Mouse (Mus musculus): ENCODE measurements around the gene Pkd1l2. TPM values are rescaled to one million over a fixed set of nuclear protein-coding genes. Genes with fewer than 3 reads are reported as not detected.
A peak's percentile ranks its signal among the peaks of the same experiment; 100 is the strongest.

Pkd1l2 gene
- polyA plus RNA-seq, 1 experiment from 2014 or later, result not detected

DNA sequence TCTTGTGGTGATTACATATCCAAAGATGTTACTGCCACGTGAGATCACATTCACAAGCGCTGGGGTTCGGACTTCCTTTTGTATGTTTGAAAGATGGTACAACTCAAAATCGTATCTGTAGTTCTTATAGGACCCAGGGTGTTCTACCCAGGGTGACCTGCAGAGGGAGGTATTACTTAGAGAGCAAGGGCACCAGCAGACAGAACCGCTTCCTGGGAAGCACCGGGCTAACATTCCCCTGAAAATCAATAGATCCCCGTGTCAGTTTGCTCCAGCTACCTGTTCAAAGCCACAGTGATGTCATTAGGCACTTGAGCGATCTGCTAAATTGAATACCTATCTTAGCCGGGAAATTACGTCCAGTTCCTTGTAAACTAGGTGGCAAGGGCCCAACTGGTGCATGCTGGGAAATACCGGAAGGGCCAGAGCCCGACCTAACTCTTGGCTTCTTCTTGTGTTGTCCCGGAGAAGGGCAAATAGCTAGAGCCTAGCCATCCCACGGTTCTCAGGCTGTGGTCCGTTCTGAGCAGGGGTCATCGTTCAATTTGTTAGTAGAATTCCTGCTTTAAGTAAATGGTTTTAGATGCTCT lies 27.6 kb upstream of the Pkd1l2 start:
- ATAC-seq (replicated peaks; ENCODE audit: low FRiP score, low read depth), result no peak
- peak; percentile 68 for TF ChIP-seq CTCF (IDR thresholded peaks at IDR 0.05; ENCODE audit: low read depth)
- Histone ChIP-seq H3K9ac (ENCODE audit: low read depth, low read length) (no peak overlapping the region), H3K36me3 (ENCODE audit: insufficient read depth, low read length) (no peaks in the 10 kb centered on the region), H3K4me2 (ENCODE audit: low read length) (no peak overlapping the region), H3K4me3 (replicated peaks; ENCODE audit: low read depth, low read length) (no peak overlapping the region), H3K27ac (no peak overlapping the region), H3K4me1 (replicated peaks; ENCODE audit: insufficient read depth, low read length) (no peaks in the 10 kb centered on the region), H3K27me3 (ENCODE audit: insufficient read depth, low read length) (no peaks in the 10 kb centered on the region), H3K9me3 (replicated peaks; ENCODE audit: low read length) (no peaks in the 10 kb centered on the region)
- peak; percentile 66 for DNase-seq (ENCODE audit: low spot score)
- WGBS, result 56% methylated on average over 16 of the region's 16 CpGs

- Histone ChIP-seq H3K9ac (ENCODE audit: low read depth, low read length) (no peak overlapping the region), H3K4me3 (replicated peaks; ENCODE audit: low read depth, low read length) (no peak overlapping the region), H3K27ac (no peak overlapping the region), H3K36me3 (ENCODE audit: insufficient read depth, low read length) (no peaks in the 10 kb centered on the region), H3K27me3 (ENCODE audit: insufficient read depth, low read length) (no peaks in the 10 kb centered on the region), H3K9me3 (replicated peaks; ENCODE audit: low read length) (no peaks in the 10 kb centered on the region), H3K4me2 (ENCODE audit: low read length) (no peak overlapping the region), H3K4me1 (replicated peaks; ENCODE audit: insufficient read depth, low read length) (no peaks in the 10 kb centered on the region)
- DNase-seq (ENCODE audit: low spot score) (no peak), ATAC-seq (replicated peaks; ENCODE audit: low FRiP score, low read depth) (no peak)
- TF ChIP-seq CTCF (IDR thresholded peaks at IDR 0.05; ENCODE audit: low read depth), result peak; percentile 33; the same call in 1 of the 2 replicates
- 91% methylated on average over 19 of the region's 19 CpGs for WGBS
These were observed 26.9 kb upstream of the Pkd1l2 start for GRCm38 (mm10) chr8:117109018-117109711.

GRCm38 (mm10) chr8:117107533-117107932 lies 25.3 kb upstream of the Pkd1l2 start:
- ATAC-seq (replicated peaks; ENCODE audit: low FRiP score, low read depth), result no peak
- 14% methylated on average over 9 of the region's 9 CpGs for WGBS

DNA sequence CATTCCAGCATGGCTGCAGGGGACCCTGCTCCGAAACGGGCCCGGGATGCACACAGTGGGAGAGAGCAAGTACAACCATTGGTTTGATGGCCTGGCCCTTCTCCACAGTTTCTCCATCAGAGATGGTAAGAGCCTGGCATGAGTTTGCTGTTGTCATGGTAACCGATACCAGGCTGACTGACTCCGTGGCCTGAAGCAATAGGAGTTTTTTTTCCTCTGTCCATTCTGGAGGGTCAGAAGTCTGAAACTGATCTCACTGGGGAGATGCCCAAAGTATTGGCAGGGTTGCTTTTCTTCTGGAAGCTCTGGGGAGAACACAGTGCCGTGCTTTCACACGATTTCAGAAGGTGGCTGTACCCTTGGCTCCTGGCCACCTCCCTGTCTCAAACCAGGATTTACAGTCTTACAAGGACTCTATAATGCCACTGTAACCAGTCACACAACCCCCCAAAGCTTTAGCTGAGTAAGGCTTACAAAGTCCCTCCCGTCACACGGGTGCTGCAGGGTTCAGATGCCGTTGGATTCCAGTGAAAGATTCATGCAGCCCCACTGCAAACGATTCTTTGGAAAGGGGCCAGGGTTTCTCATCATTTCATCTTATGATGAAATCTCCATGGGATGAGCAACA lies 15.4 kb upstream of the Pkd1l2 start:
- DNase-seq (ENCODE audit: low spot score) (peak; percentile 56), ATAC-seq (replicated peaks; ENCODE audit: low FRiP score, low read depth) (no peak)
- no peak for TF ChIP-seq CTCF (IDR thresholded peaks at IDR 0.05; ENCODE audit: low read depth)
- H3K27me3 ChIP-seq (ENCODE audit: insufficient read depth, low read length), result no peaks in the 10 kb centered on the region
- 39% methylated on average over 11 of the region's 11 CpGs for WGBS
- no peak overlapping the region for H3K4me3 ChIP-seq (replicated peaks; ENCODE audit: low read depth, low read length)
- no peaks in the 10 kb centered on the region for H3K9me3 ChIP-seq (replicated peaks; ENCODE audit: low read length)
- 0 out of 2 replicates have a peak, but pooled peaks cover 4% of the 10 kb centered on the region for H3K4me1 ChIP-seq (replicated peaks; ENCODE audit: insufficient read depth, low read length)
- H3K9ac ChIP-seq (ENCODE audit: low read depth, low read length), result no peak overlapping the region
- H3K27ac ChIP-seq, result no peak overlapping the region
- peak overlapping the region; percentile 15; the same call in 1 of the 2 replicates for H3K4me2 ChIP-seq (ENCODE audit: low read length)
- no peaks in the 10 kb centered on the region for H3K36me3 ChIP-seq (ENCODE audit: insufficient read depth, low read length)

More at GRCm38 (mm10) chr8:117107533-117107932, 25.3 kb upstream of the Pkd1l2 start:
- H3K4me3 ChIP-seq (replicated peaks; ENCODE audit: low read depth, low read length), result no peak overlapping the region
- no peak overlapping the region for H3K27ac ChIP-seq
- no peaks in the 10 kb centered on the region for H3K27me3 ChIP-seq (ENCODE audit: insufficient read depth, low read length)
- no peaks in the 10 kb centered on the region for H3K36me3 ChIP-seq (ENCODE audit: insufficient read depth, low read length)
- H3K9ac ChIP-seq (ENCODE audit: low read depth, low read length), result no peak overlapping the region
- 0 out of 2 replicates have a peak overlapping the region, but pooled peaks have one; percentile 16 for H3K4me2 ChIP-seq (ENCODE audit: low read length)
- DNase-seq (ENCODE audit: low spot score), result peak; percentile 71
- H3K9me3 ChIP-seq (replicated peaks; ENCODE audit: low read length), result no peaks in the 10 kb centered on the region
- TF ChIP-seq CTCF (IDR thresholded peaks at IDR 0.05; ENCODE audit: low read depth), result peak; percentile 88
- H3K4me1 ChIP-seq (replicated peaks; ENCODE audit: insufficient read depth, low read length), result no peaks in the 10 kb centered on the region

- ATAC-seq (replicated peaks; ENCODE audit: low FRiP score, low read depth) (no peak), DNase-seq (ENCODE audit: low spot score) (no peak)
- Histone ChIP-seq H3K36me3 (ENCODE audit: insufficient read depth, low read length) (no peaks in the 10 kb centered on the region), H3K4me3 (replicated peaks; ENCODE audit: low read depth, low read length) (no peak overlapping the region), H3K9ac (ENCODE audit: low read depth, low read length) (no peak overlapping the region), H3K4me2 (ENCODE audit: low read length) (peak overlapping the region; percentile 15; the same call in 1 of the 2 replicates), H3K9me3 (replicated peaks; ENCODE audit: low read length) (no peaks in the 10 kb centered on the region), H3K27ac (no peak overlapping the region), H3K27me3 (ENCODE audit: insufficient read depth, low read length) (no peaks in the 10 kb centered on the region), H3K4me1 (replicated peaks; ENCODE audit: insufficient read depth, low read length) (0 out of 2 replicates have a peak, but pooled peaks cover 4% of the 10 kb centered on the region)
- 63% methylated on average over 10 of the region's 10 CpGs for WGBS
- no peak for TF ChIP-seq CTCF (IDR thresholded peaks at IDR 0.05; ENCODE audit: low read depth)
These were observed 14.9 kb upstream of the Pkd1l2 start for GRCm38 (mm10) chr8:117097051-117097563.

DNA sequence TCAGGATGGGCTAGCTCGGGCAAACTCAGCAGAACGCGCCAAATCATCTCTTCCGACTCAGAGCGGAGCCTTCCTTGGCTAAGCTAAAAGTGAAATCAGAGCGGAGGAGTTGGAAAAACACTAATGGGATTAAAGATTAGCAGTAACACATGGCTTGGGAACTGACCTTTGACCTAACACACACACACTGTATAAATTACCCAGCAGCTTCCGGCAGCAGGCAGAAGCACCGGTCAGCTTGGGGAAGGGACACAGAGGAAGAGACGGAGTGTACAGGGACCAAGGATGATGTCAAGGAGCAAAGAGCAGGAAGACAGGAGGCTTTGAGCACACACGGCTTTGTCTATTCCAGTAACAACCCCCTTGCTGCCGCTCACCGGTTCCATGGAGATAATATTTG lies 13.4 kb upstream of the Pkd1l2 start, which contains the start of gene Bco1:
Bco1 (plus strand) TSS at position 208 of the 400 bp plus-strand sequence.
- Histone ChIP-seq H3K4me1 (replicated peaks; ENCODE audit: insufficient read depth, low read length) (0 out of 2 replicates have a peak, but pooled peaks cover 4% of the 10 kb centered on the region), H3K27ac (no peak within 1 kb of the TSS), H3K27me3 (ENCODE audit: insufficient read depth, low read length) (no peaks in the 10 kb centered on the region), H3K4me2 (ENCODE audit: low read length) (no peak within 1 kb of the TSS), H3K4me3 (replicated peaks; ENCODE audit: low read depth, low read length) (no peak within 1 kb of the TSS), H3K9me3 (replicated peaks; ENCODE audit: low read length) (no peaks in the 10 kb centered on the region), H3K36me3 (ENCODE audit: insufficient read depth, low read length) (no peaks in the 10 kb centered on the region), H3K9ac (ENCODE audit: low read depth, low read length) (no peak within 1 kb of the TSS)
- peak; percentile 88 for ATAC-seq (replicated peaks; ENCODE audit: low FRiP score, low read depth)
- DNase-seq (ENCODE audit: low spot score), result peak; percentile 60
- TF ChIP-seq CTCF (IDR thresholded peaks at IDR 0.05; ENCODE audit: low read depth), result no peak
- WGBS, result 38% methylated on average over 12 of the region's 12 CpGs
